Mouse (Mus musculus): ENCODE results near the gene Adam22. TPM values are rescaled to one million over a fixed set of nuclear protein-coding genes. Genes with fewer than 3 reads are reported as not detected.

Adam22 gene
- 35.8 and 37.7 TPM in 2 replicates for polyA plus RNA-seq (2012; rRNA removed)

GRCm38 (mm10) chr5:8367614-8368327, at the start of gene Adam22:
TSS of gene Adam22 (minus strand) at chr5:8368160.

DNA sequence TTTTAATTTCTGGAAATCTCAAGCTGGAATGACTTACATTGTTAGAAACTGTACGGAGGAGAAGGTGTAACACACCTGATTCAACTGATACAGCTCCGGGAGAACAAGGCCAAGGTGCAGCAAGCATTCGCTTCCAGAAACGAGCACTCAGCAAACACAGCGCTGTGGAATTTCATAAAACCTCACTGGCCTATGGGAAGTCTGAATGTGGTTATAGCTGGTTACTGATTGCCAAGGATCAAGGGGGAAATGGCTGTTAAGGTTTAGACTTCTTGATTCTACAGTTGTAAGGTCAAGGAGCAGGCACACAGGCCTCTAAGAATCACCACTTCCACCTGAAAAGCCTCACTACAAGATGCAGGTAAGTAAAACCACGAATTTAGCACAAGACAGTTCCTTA, 322.1 kb downstream of the Adam22 start, which contains the start of gene Sri:
Sri (plus strand) TSS at position 224 of the 400 bp plus-strand sequence.

Other genes starting within 250 kb of the Adam22 start
- 11.1 and 14.0 TPM in 2 replicates for gene Dbf4, start 54.6 kb upstream of the Adam22 start, polyA plus RNA-seq (2012; rRNA removed)
- gene Slc25a40, start 54.7 kb upstream of the Adam22 start, polyA plus RNA-seq (2012; rRNA removed): 12.4 and 14.1 TPM in 2 replicates